Mouse (Mus musculus) kidney, adult 2 months (tissue): Measurements from ENCODE around the gene Med19.

Experiments
- CTCF ChIP-seq: fragments of 200-500 bp; conservative IDR thresholded peaks from 2 replicates; pipeline ENCODE4 v1.5.1; 2011; ENCODE audit warnings: low read depth, mild to moderate bottlenecking, control low read depth, low read length, moderate library complexity, mixed read lengths; ENCODE audit not compliant: insufficient read depth, insufficient read length
- POLR2A ChIP-seq: fragments of 200-500 bp; IDR thresholded peaks from one replicate; pipeline ENCODE4 v1.6.1; 2011; ENCODE audit warnings: low read depth, low read length, control low read depth

- TF ChIP-seq CTCF (no peak), POLR2A (no peak)
Measured at GRCm38 (mm10) chr2:84725770-84726169, 47.6 kb downstream of the Med19 start.
